Mouse (Mus musculus): ENCODE results near the gene Foxn3. TPM values are rescaled to one million over a fixed set of nuclear protein-coding genes. Genes with fewer than 3 reads are reported as not detected.

The Foxn3 gene
- polyA plus RNA-seq, 1 experiment = 91.0 TPM

GRCm38 (mm10) chr12:99285656-99286055 is 277.7 kb downstream of the Foxn3 start:
- 82% methylated on average over 8 of the region's 8 CpGs for WGBS
- peaks cover 20% of the 10 kb centered on the region for H3K4me1 ChIP-seq (ENCODE audit: control insufficient read depth, insufficient read depth, low read length)

GRCm38 (mm10) chr12:99285199-99285598 is 278.2 kb downstream of the Foxn3 start:
- peaks cover 20% of the 10 kb centered on the region for H3K4me1 ChIP-seq (ENCODE audit: control insufficient read depth, insufficient read depth, low read length)
- H3K27ac ChIP-seq (ENCODE audit: insufficient read depth, low read depth, low read length) = no peak overlapping the region
- no peak overlapping the region for H3K4me3 ChIP-seq (ENCODE audit: insufficient read depth, low read depth, low read length)
- TF ChIP-seq CTCF (IDR thresholded peaks at IDR 0.05; ENCODE audit: insufficient read depth, low read depth, low read length) = no peak
- TF ChIP-seq POLR2A (IDR thresholded peaks at IDR 0.05; ENCODE audit: insufficient read depth, low read depth, low read length) = no peak
- 58% methylated on average over 9 of the region's 9 CpGs for WGBS

More at GRCm38 (mm10) chr12:99285656-99286055, 277.7 kb downstream of the Foxn3 start:
- TF ChIP-seq POLR2A (IDR thresholded peaks at IDR 0.05; ENCODE audit: insufficient read depth, low read depth, low read length) = no peak
- TF ChIP-seq CTCF (IDR thresholded peaks at IDR 0.05; ENCODE audit: insufficient read depth, low read depth, low read length) = no peak
- no peak overlapping the region for H3K4me3 ChIP-seq (ENCODE audit: insufficient read depth, low read depth, low read length)
- H3K27ac ChIP-seq (ENCODE audit: insufficient read depth, low read depth, low read length) = no peak overlapping the region

GRCm38 (mm10) chr12:99284419-99285069 is 278.8 kb downstream of the Foxn3 start:
- TF ChIP-seq CTCF (IDR thresholded peaks at IDR 0.05; ENCODE audit: insufficient read depth, low read depth, low read length) (no peak), POLR2A (IDR thresholded peaks at IDR 0.05; ENCODE audit: insufficient read depth, low read depth, low read length) (no peak)
- Histone ChIP-seq H3K4me3 (ENCODE audit: insufficient read depth, low read depth, low read length) (no peak overlapping the region), H3K27ac (ENCODE audit: insufficient read depth, low read depth, low read length) (no peak overlapping the region), H3K4me1 (ENCODE audit: control insufficient read depth, insufficient read depth, low read length) (peaks cover 20% of the 10 kb centered on the region)
- WGBS = 83% methylated on average over 8 of the region's 8 CpGs

GRCm38 (mm10) chr12:99280826-99281225 is 282.6 kb downstream of the Foxn3 start:
- Histone ChIP-seq H3K4me1 (ENCODE audit: control insufficient read depth, insufficient read depth, low read length) (peaks cover 14% of the 10 kb centered on the region), H3K27ac (ENCODE audit: insufficient read depth, low read depth, low read length) (no peak overlapping the region), H3K4me3 (ENCODE audit: insufficient read depth, low read depth, low read length) (no peak overlapping the region)
- WGBS = 91% methylated on average over 13 of the region's 13 CpGs
- TF ChIP-seq CTCF (IDR thresholded peaks at IDR 0.05; ENCODE audit: insufficient read depth, low read depth, low read length) (no peak), POLR2A (IDR thresholded peaks at IDR 0.05; ENCODE audit: insufficient read depth, low read depth, low read length) (no peak)

- no peak overlapping the region for H3K4me3 ChIP-seq (ENCODE audit: insufficient read depth, low read depth, low read length)
- TF ChIP-seq POLR2A (IDR thresholded peaks at IDR 0.05; ENCODE audit: insufficient read depth, low read depth, low read length) = no peak
- TF ChIP-seq CTCF (IDR thresholded peaks at IDR 0.05; ENCODE audit: insufficient read depth, low read depth, low read length) = no peak
- 84% methylated on average over 4 of the region's 4 CpGs for WGBS
- peaks cover 9% of the 10 kb centered on the region for H3K4me1 ChIP-seq (ENCODE audit: control insufficient read depth, insufficient read depth, low read length)
- no peak overlapping the region for H3K27ac ChIP-seq (ENCODE audit: insufficient read depth, low read depth, low read length)
These were observed 283.1 kb downstream of the Foxn3 start for GRCm38 (mm10) chr12:99280291-99280690.

GRCm38 (mm10) chr12:99279426-99279825 is 284.0 kb downstream of the Foxn3 start:
- WGBS = 91% methylated on average over 4 of the region's 4 CpGs
- no peak for TF ChIP-seq POLR2A (IDR thresholded peaks at IDR 0.05; ENCODE audit: insufficient read depth, low read depth, low read length)
- no peak for TF ChIP-seq CTCF (IDR thresholded peaks at IDR 0.05; ENCODE audit: insufficient read depth, low read depth, low read length)
- Histone ChIP-seq H3K27ac (ENCODE audit: insufficient read depth, low read depth, low read length) (no peak overlapping the region), H3K4me3 (ENCODE audit: insufficient read depth, low read depth, low read length) (no peak overlapping the region), H3K4me1 (ENCODE audit: control insufficient read depth, insufficient read depth, low read length) (peaks cover 6% of the 10 kb centered on the region)

GRCm38 (mm10) chr12:99274589-99274988 is 288.8 kb downstream of the Foxn3 start:
- 100% methylated on average over 1 of the region's 1 CpGs for WGBS
- Histone ChIP-seq H3K4me3 (ENCODE audit: insufficient read depth, low read depth, low read length) (no peak overlapping the region), H3K4me1 (ENCODE audit: control insufficient read depth, insufficient read depth, low read length) (peaks cover 4% of the 10 kb centered on the region), H3K27ac (ENCODE audit: insufficient read depth, low read depth, low read length) (no peak overlapping the region)
- TF ChIP-seq POLR2A (IDR thresholded peaks at IDR 0.05; ENCODE audit: insufficient read depth, low read depth, low read length) (no peak), CTCF (IDR thresholded peaks at IDR 0.05; ENCODE audit: insufficient read depth, low read depth, low read length) (no peak)

- no peak for TF ChIP-seq CTCF (IDR thresholded peaks at IDR 0.05; ENCODE audit: insufficient read depth, low read depth, low read length)
- no peak for TF ChIP-seq POLR2A (IDR thresholded peaks at IDR 0.05; ENCODE audit: insufficient read depth, low read depth, low read length)
- H3K27ac ChIP-seq (ENCODE audit: insufficient read depth, low read depth, low read length) = no peak overlapping the region
- WGBS = 74% methylated on average over 8 of the region's 8 CpGs
These were observed 294.0 kb downstream of the Foxn3 start for GRCm38 (mm10) chr12:99269396-99269795.

GRCm38 (mm10) chr12:99268954-99269353 is 294.4 kb downstream of the Foxn3 start:
- WGBS = 73% methylated on average over 11 of the region's 11 CpGs
- TF ChIP-seq POLR2A (IDR thresholded peaks at IDR 0.05; ENCODE audit: insufficient read depth, low read depth, low read length) = no peak
- no peak for TF ChIP-seq CTCF (IDR thresholded peaks at IDR 0.05; ENCODE audit: insufficient read depth, low read depth, low read length)
- Histone ChIP-seq H3K4me1 (ENCODE audit: control insufficient read depth, insufficient read depth, low read length) (peaks cover 12% of the 10 kb centered on the region; the same call in 1 of the 2 replicates), H3K27ac (ENCODE audit: insufficient read depth, low read depth, low read length) (no peak overlapping the region), H3K4me3 (ENCODE audit: insufficient read depth, low read depth, low read length) (no peak overlapping the region)

More at GRCm38 (mm10) chr12:99269396-99269795, 294.0 kb downstream of the Foxn3 start:
- Histone ChIP-seq H3K4me3 (ENCODE audit: insufficient read depth, low read depth, low read length) (no peak overlapping the region), H3K4me1 (ENCODE audit: control insufficient read depth, insufficient read depth, low read length) (peaks cover 9% of the 10 kb centered on the region; the same call in 1 of the 2 replicates)

Data from olfactory bulb, adult 2 months (tissue).